Comparison of ENCODE assay signal across 25 mouse cellular contexts in genomic region chr10:80952449-80952848, GRCm38 (mm10).
"Had no signal": no experiment of that assay in that cellular context is flagged by ENCODE, and none has a peak within 500 bp of the region (broad histone marks: within the 10 kb centered on the region; RNA-seq: fewer than 3 reads in every experiment).

No protein-coding gene starts in this region.

- H3K27me3 ChIP-seq: kidney, embryonic 15.5 days; limb, embryonic 12.5 days; lung, embryonic 15.5 days; midbrain, embryonic 15.5 days; neural tube, embryonic 13.5 days; stomach, embryonic 15.5 days had no signal

- H3K9ac ChIP-seq: kidney, embryonic 15.5 days; limb, embryonic 12.5 days; liver, embryonic 12.5 days; liver, embryonic 15.5 days; lung, embryonic 15.5 days; midbrain, embryonic 12.5 days; midbrain, embryonic 15.5 days; neural tube, embryonic 13.5 days; stomach, embryonic 15.5 days had no signal

- ATAC-seq: liver, embryonic 12.5 days; midbrain, embryonic 15.5 days had no signal

- H3K9me3 ChIP-seq: kidney, embryonic 15.5 days; limb, embryonic 12.5 days; liver, embryonic 12.5 days; liver, embryonic 15.5 days; lung, embryonic 15.5 days; midbrain, embryonic 12.5 days; midbrain, embryonic 15.5 days; neural tube, embryonic 13.5 days; stomach, embryonic 15.5 days had no signal

- H3K4me2 ChIP-seq: kidney, embryonic 15.5 days; limb, embryonic 12.5 days; liver, embryonic 12.5 days; liver, embryonic 15.5 days; lung, embryonic 15.5 days; midbrain, embryonic 12.5 days; midbrain, embryonic 15.5 days; neural tube, embryonic 13.5 days; stomach, embryonic 15.5 days had no signal

- H3K36me3 ChIP-seq: kidney, embryonic 15.5 days; limb, embryonic 12.5 days; liver, embryonic 12.5 days; liver, embryonic 15.5 days; lung, embryonic 15.5 days; midbrain, embryonic 12.5 days; midbrain, embryonic 15.5 days; neural tube, embryonic 13.5 days; stomach, embryonic 15.5 days had no signal

- H3K27ac ChIP-seq: kidney, embryonic 15.5 days; left cerebral cortex, adult 2 months; limb, embryonic 12.5 days; liver, embryonic 12.5 days; liver, embryonic 15.5 days; lung, embryonic 15.5 days; midbrain, embryonic 12.5 days; midbrain, embryonic 15.5 days; neural tube, embryonic 13.5 days; stomach, embryonic 15.5 days had no signal

- H3K4me3 ChIP-seq: kidney, embryonic 15.5 days; left cerebral cortex, adult 2 months; limb, embryonic 12.5 days; liver, embryonic 12.5 days; liver, embryonic 15.5 days; lung, embryonic 15.5 days; midbrain, embryonic 12.5 days; midbrain, embryonic 15.5 days; myocyte; neural tube, embryonic 13.5 days; stomach, embryonic 15.5 days had no signal

- DNase-seq: kidney, adult 8-10 months; kidney, postnatal 10 days; kidney, postnatal 4 days; layer of hippocampus, adult 9-11 months; layer of hippocampus, postnatal 36 days; liver; lung, adult 18-20 months; lung, postnatal 10 days; lung, postnatal 36 days; retina, postnatal 1 day; right cerebral cortex, postnatal 25 days; spleen, adult 18-20 months; thymus, adult 18-20 months; thymus, postnatal 36 days had no signal
